Mouse (Mus musculus) olfactory bulb, adult 2 months (tissue): ENCODE data around the gene Ppp2r5b.

Experiments used
- CTCF ChIP-seq: fragments of 200-500 bp; IDR thresholded peaks from 2 replicates; pipeline ENCODE4 v1.5.1; 2012; ENCODE audit warnings: low read depth, mild to moderate bottlenecking, low read length, moderate library complexity; ENCODE audit not compliant: insufficient read depth
- POLR2A ChIP-seq: fragments of 200-500 bp; IDR thresholded peaks from 2 replicates; pipeline ENCODE4 v1.6.1; 2012; ENCODE audit warnings: mild to moderate bottlenecking, low read depth, low read length, moderate library complexity; ENCODE audit not compliant: insufficient read depth

GRCm38 (mm10) chr19:6261379-6261778, 25.7 kb upstream of the Ppp2r5b start:
- TF ChIP-seq CTCF (no peak), POLR2A (no peak)
